Comparison of ENCODE assay signal across 30 mouse cellular contexts in genomic region chr1:76513490-76513889, GRCm38 (mm10).
DNase-seq lines count a peak whose midpoint lies in the region; ATAC-seq and TF ChIP-seq lines count a peak whose summit lies in the region.
"Had no signal": no experiment of that assay in that cellular context is flagged by ENCODE, and none has a peak within 500 bp of the region (broad histone marks: within the 10 kb centered on the region; RNA-seq: fewer than 3 reads in every experiment).

No protein-coding gene starts in this region.

- H3K4me2 ChIP-seq in forebrain, postnatal 0 days (ENCODE audit: low read depth) = no peak overlapping the region
- H3K4me2 ChIP-seq in forebrain, embryonic 11.5 days (ENCODE audit: low read depth, low read length, severe bottlenecking) = no peak overlapping the region
- H3K4me2 ChIP-seq: embryonic facial prominence, embryonic 13.5 days; forebrain, embryonic 13.5 days; heart, embryonic 12.5 days; heart, embryonic 15.5 days; hindbrain, embryonic 14.5 days had no signal

- H3K36me3 ChIP-seq in forebrain, postnatal 0 days (ENCODE audit: insufficient read depth) = no peaks in the 10 kb centered on the region
- H3K36me3 ChIP-seq in forebrain, embryonic 11.5 days (ENCODE audit: control insufficient read depth, insufficient read depth, low read length) = no peaks in the 10 kb centered on the region
- H3K36me3 ChIP-seq: embryonic facial prominence, embryonic 10.5 days; embryonic facial prominence, embryonic 13.5 days; heart, embryonic 12.5 days; heart, embryonic 15.5 days had no signal

- 69% methylated on average over 2 of the region's 2 CpGs for WGBS in forebrain, postnatal 0 days
- 79% methylated on average over 2 of the region's 2 CpGs for WGBS in forebrain, embryonic 11.5 days

- no peaks in the 10 kb centered on the region for H3K27me3 ChIP-seq in forebrain, postnatal 0 days (ENCODE audit: insufficient read depth, low read length)
- no peaks in the 10 kb centered on the region for H3K27me3 ChIP-seq in forebrain, embryonic 11.5 days (ENCODE audit: control insufficient read depth, insufficient read depth, low read length)
- H3K27me3 ChIP-seq: embryonic facial prominence, embryonic 13.5 days; forebrain, embryonic 13.5 days; heart, embryonic 12.5 days; heart, embryonic 15.5 days; Patski had no signal

- no peaks in the 10 kb centered on the region for H3K9me3 ChIP-seq in forebrain, postnatal 0 days (ENCODE audit: low read length)
- no peaks in the 10 kb centered on the region for H3K9me3 ChIP-seq in forebrain, embryonic 11.5 days (ENCODE audit: control insufficient read depth, low read length)
- H3K9me3 ChIP-seq: embryonic facial prominence, embryonic 10.5 days; embryonic facial prominence, embryonic 13.5 days; forebrain, embryonic 13.5 days; heart, embryonic 12.5 days; heart, embryonic 15.5 days had no signal

- no peak overlapping the region for H3K4me3 ChIP-seq in forebrain, postnatal 0 days (ENCODE audit: low read depth, low read length)
- H3K4me3 ChIP-seq in forebrain, embryonic 11.5 days (ENCODE audit: low read depth, low read length) = no peak overlapping the region
- H3K4me3 ChIP-seq: embryonic facial prominence, embryonic 10.5 days; embryonic facial prominence, embryonic 13.5 days; erythroblast, embryonic 14.5 days; forebrain, embryonic 13.5 days; gastrocnemius, adult 2 months; heart, embryonic 12.5 days; heart, embryonic 15.5 days had no signal

- peak; percentile 44 for DNase-seq in forebrain, postnatal 0 days
- no peak for DNase-seq in forebrain, embryonic 11.5 days (ENCODE audit: low spot score)
- peak; percentile 63 to 72 for DNase-seq in layer of hippocampus, adult 18-20 months (ENCODE audit: low spot score in 2 of 2)
- no peak for DNase-seq in layer of hippocampus, adult 9-10 months (ENCODE audit: low spot score)
- DNase-seq in brain, adult 2 months (ENCODE audit: low read depth, low spot score) = peak; percentile 59
- DNase-seq in layer of hippocampus, postnatal 14 days (ENCODE audit: low spot score in 2 of 2) = peak; percentile 45 to 85
- no peak for DNase-seq in MN1 (ENCODE audit: low spot score)
- no peak for DNase-seq in thymus, postnatal 14 days
- DNase-seq: adrenal gland, postnatal 10 days; adrenal gland, postnatal 36 days; cerebellum, adult 11 months; cerebellum, adult 2 months; cerebellum, postnatal 10 days; cerebellum, postnatal 36 days; embryo, embryonic 11 days; gastrocnemius, adult 2 months; gastrocnemius, postnatal 14 days; heart, adult 18-20 months; heart, postnatal 10 days; heart, postnatal 36 days had no signal

- no peak overlapping the region for H3K9ac ChIP-seq in forebrain, postnatal 0 days
- H3K9ac ChIP-seq in forebrain, embryonic 11.5 days (ENCODE audit: low read length) = no peak overlapping the region
- H3K9ac ChIP-seq: embryonic facial prominence, embryonic 13.5 days; forebrain, embryonic 13.5 days; heart, embryonic 12.5 days; heart, embryonic 15.5 days; hindbrain, embryonic 14.5 days had no signal

- H3K4me1 ChIP-seq in forebrain, postnatal 0 days (ENCODE audit: insufficient read depth) = no peaks in the 10 kb centered on the region
- no peaks in the 10 kb centered on the region for H3K4me1 ChIP-seq in forebrain, embryonic 11.5 days (replicated peaks; ENCODE audit: control insufficient read depth, insufficient read depth, low read length)
- H3K4me1 ChIP-seq: embryonic facial prominence, embryonic 10.5 days; embryonic facial prominence, embryonic 13.5 days; forebrain, embryonic 13.5 days had no signal

- peak; percentile 50; the same call in 1 of the 2 replicates for ATAC-seq in forebrain, postnatal 0 days
- no peak for ATAC-seq in forebrain, embryonic 11.5 days (replicated peaks; ENCODE audit: low FRiP score)
- ATAC-seq: forebrain, embryonic 13.5 days; hindbrain, postnatal 0 days; inflammation-experienced regulatory T-cells, adult 6 months; Patski had no signal

- no peak overlapping the region for H3K27ac ChIP-seq in forebrain, postnatal 0 days (ENCODE audit: low read depth, low read length)
- H3K27ac ChIP-seq in forebrain, embryonic 11.5 days (ENCODE audit: low read depth, low read length) = no peak overlapping the region
- H3K27ac ChIP-seq: embryonic facial prominence, embryonic 10.5 days; embryonic facial prominence, embryonic 13.5 days; forebrain, embryonic 13.5 days; gastrocnemius, adult 2 months; heart, embryonic 15.5 days; hindbrain, embryonic 14.5 days; hindbrain, postnatal 0 days had no signal

- no peak for TF ChIP-seq CTCF in forebrain, postnatal 0 days (IDR thresholded peaks at IDR 0.05; ENCODE audit: low read depth)

Comparison
In these comparisons a context has a peak if more than half of its experiments do, and no peak if none do; other contexts are left out.
1. DNase-seq: peak in forebrain, postnatal 0 days (single experiment), layer of hippocampus, adult 18-20 months (2 of 2), brain, adult 2 months (single experiment) and layer of hippocampus, postnatal 14 days (2 of 2); none in forebrain, embryonic 11.5 days (single experiment), layer of hippocampus, adult 9-10 months (single experiment), MN1 (single experiment) and thymus, postnatal 14 days (single experiment).